Mouse (Mus musculus): ENCODE data around the gene Slc1a5. TPM values are rescaled to one million over a fixed set of nuclear protein-coding genes. Genes with fewer than 3 reads are reported as not detected.

The Slc1a5 gene
- total RNA-seq, 2 experiments from 2014 or later, result 4.0 to 4.6 TPM

DNA sequence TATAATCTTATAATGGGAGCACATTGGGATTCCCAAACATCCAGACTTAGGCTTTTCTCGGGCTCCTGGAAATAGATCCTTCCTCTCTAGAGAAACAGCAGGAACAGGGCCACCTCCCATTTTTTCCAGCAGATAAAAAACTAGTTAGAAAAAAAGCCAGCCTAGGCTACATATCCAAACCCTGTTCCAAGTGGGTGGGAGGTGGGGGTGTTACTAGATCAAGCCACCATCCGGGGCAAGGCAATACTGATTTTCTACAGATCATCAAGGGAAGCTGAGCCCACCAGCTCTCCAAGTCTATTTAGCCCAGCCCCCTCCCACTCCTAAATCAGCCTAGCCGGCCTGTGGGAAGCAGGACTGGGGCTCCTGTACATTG is 63.5 kb downstream of the Slc1a5 start:
- peak in 1 of 2 experiments; percentile 11 for DNase-seq (ENCODE audit: low spot score in 2 of 2)

- peak in 1 of 2 experiments; percentile 22 for DNase-seq (ENCODE audit: low spot score in 2 of 2)
These were observed 64.1 kb downstream of the Slc1a5 start for GRCm38 (mm10) chr7:16845072-16845819.

DNA sequence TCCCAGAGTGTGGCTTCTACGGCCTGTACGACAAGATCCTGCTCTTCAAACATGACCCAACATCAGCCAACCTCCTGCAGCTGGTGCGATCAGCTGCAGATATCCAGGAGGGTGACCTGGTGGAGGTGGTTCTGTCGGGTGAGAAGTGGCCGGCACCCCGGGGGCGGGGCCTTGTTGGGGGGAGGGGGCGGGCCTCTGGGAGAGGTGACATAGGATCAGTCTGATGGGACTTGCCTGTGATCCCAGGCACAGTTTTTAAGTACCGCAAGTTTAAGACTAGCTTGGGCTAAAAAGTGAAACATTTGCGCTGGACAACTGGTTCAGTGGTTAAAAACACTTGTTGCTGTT is 64.7 kb downstream of the Slc1a5 start:
- no peak for DNase-seq (ENCODE audit: low spot score in 2 of 2)

GRCm38 (mm10) chr7:16846775-16847174 is 65.6 kb downstream of the Slc1a5 start:
- no peak for DNase-seq (ENCODE audit: low spot score in 2 of 2)

- DNase-seq (ENCODE audit: low spot score in 2 of 2), result no peak
These were observed 66.4 kb downstream of the Slc1a5 start for GRCm38 (mm10) chr7:16847507-16847906.

Other genes with a start within 250 kb of the Slc1a5 start
- gene Arhgap35, start 166.3 kb upstream of the Slc1a5 start, total RNA-seq (2021), result 100 to 1,000 TPM; 140 TPM
- not detected for gene Ceacam15, start 105.6 kb upstream of the Slc1a5 start, total RNA-seq (2021)
- not detected for gene Ceacam9, start 59.4 kb upstream of the Slc1a5 start, total RNA-seq (2021)
- gene Ap2s1, start 42.9 kb upstream of the Slc1a5 start, total RNA-seq (2021), result 100 to 1,000 TPM; 348 to 366 TPM
- 100 to 1,000 TPM; 260 to 286 TPM for gene Strn4, start 34.5 kb downstream of the Slc1a5 start, total RNA-seq (2021)
- 10 to 100 TPM; 42.2 to 45.0 TPM for gene Fkrp, start 35.4 kb downstream of the Slc1a5 start, total RNA-seq (2021)
- 1 to 10 TPM; 7.5 to 9.9 TPM for gene Prkd2, start 61.6 kb downstream of the Slc1a5 start, total RNA-seq (2021)
- gene Dact3, start 94.0 kb downstream of the Slc1a5 start, total RNA-seq (2021), result 10 to 100 TPM; 95.0 to 96.3 TPM
- gene Gng8, start 110.4 kb downstream of the Slc1a5 start, total RNA-seq (2021), result 1 to 10 TPM in 1 of 2 experiments, under 1 TPM in 1; 0.94 to 1.3 TPM
- gene Ptgir, start 125.2 kb downstream of the Slc1a5 start, total RNA-seq (2021), result not detected
- 1,000 to 10,000 TPM; 2,090 to 2,190 TPM for gene Calm3, start 142.8 kb downstream of the Slc1a5 start, total RNA-seq (2021)
- 100 to 1,000 TPM; 229 to 232 TPM for gene Pnmal2, start 163.3 kb downstream of the Slc1a5 start, total RNA-seq (2021)
- 10 to 100 TPM; 59.8 to 62.2 TPM for gene Pnmal1, start 178.3 kb downstream of the Slc1a5 start, total RNA-seq (2021)
- gene Gm42372, start 201.7 kb downstream of the Slc1a5 start, total RNA-seq (2021), result 10 to 100 TPM; 42.9 to 44.8 TPM
- 1 to 10 TPM; 3.7 to 4.4 TPM for gene Ccdc8, start 211.4 kb downstream of the Slc1a5 start, total RNA-seq (2021)
- 100 to 1,000 TPM; 142 to 148 TPM for gene Ppp5c, start 246.6 kb downstream of the Slc1a5 start, total RNA-seq (2021)